Mouse (Mus musculus) lung, embryonic 14.5 days (tissue): Measurements from ENCODE around the gene Galnt6. TPM values are rescaled to one million over a fixed set of nuclear protein-coding genes. Genes with fewer than 3 reads are reported as not detected.

Experiments used
- ATAC-seq: fragments of 200-750 bp; cut with Nextera tagmentation; 2 replicates; pipeline ENCODE4 v1.8.0; 2017; ENCODE audit warnings: mild to moderate bottlenecking, moderate TSS enrichment, moderate library complexity; ENCODE audit not compliant: insufficient read depth
- DNase-seq: peaks from one replicate; pipeline ENCODE4 v3.0.0-alpha.2; 2015
- H3K27ac ChIP-seq: fragments of 300-500 bp; sonication (generic); 2 replicates; pipeline ENCODE4 v1.5.1; 2014; ENCODE audit warnings: low read depth, mild to moderate bottlenecking, moderate library complexity
- H3K27me3 ChIP-seq: fragments of 300-500 bp; sonication (generic); 2 replicates; pipeline ENCODE4 v1.6.1; 2014; ENCODE audit warnings: low read length, control low read depth; ENCODE audit not compliant: insufficient read depth
- H3K36me3 ChIP-seq: fragments of 300-500 bp; sonication (generic); 2 replicates; pipeline ENCODE4 v1.6.1; 2014; ENCODE audit warnings: control low read depth; ENCODE audit not compliant: insufficient read depth
- H3K4me1 ChIP-seq: fragments of 300-500 bp; sonication (generic); 2 replicates; pipeline ENCODE4 v1.6.1; 2014; ENCODE audit warnings: antibody characterized with exemption, control low read depth; ENCODE audit not compliant: insufficient read depth
- H3K4me2 ChIP-seq: fragments of 300-500 bp; sonication (generic); 2 replicates; pipeline ENCODE4 v1.6.1; 2014; ENCODE audit warnings: mild to moderate bottlenecking
- H3K4me3 ChIP-seq: fragments of 300-500 bp; sonication (generic); 2 replicates; pipeline ENCODE4 v1.5.1; 2014; ENCODE audit warnings: low read depth, low read length
- H3K9ac ChIP-seq: fragments of 300-500 bp; sonication (generic); 2 replicates; pipeline ENCODE4 v1.6.1; 2014
- H3K9me3 ChIP-seq: fragments of 300-500 bp; sonication (generic); 2 replicates; pipeline ENCODE4 v1.6.1; 2016; ENCODE audit warnings: low read depth, low read length, control low read depth
- CTCF ChIP-seq: IDR thresholded peaks from 2 replicates; pipeline ENCODE4 v1.5.1; 2016; ENCODE audit warnings: antibody characterized with exemption, low read depth
- WGBS: fragments of 180-500 bp; shearing (Covaris S2); extraction: QIAGEN DNeasy Blood & Tissue Kit; methylation state at CpG from one replicate; pipeline ENCODE4 v1.1.7; 2014; 5-methylcytosine and 5-hydroxymethylcytosine counted together
- polyA plus RNA-seq: library from polyadenylated mRNA; unstranded; fragments of >200 nt; fragmentation: Nextera tagmentation; extraction: Ambion mirVana; gene quantifications from 2 replicates; pipeline ENCODE4 v1.2.1, GENCODE M21; 2014

The Galnt6 gene
- polyA plus RNA-seq, 1 experiment from 2014 or later, result 0.25 TPM

- H3K36me3 ChIP-seq, result no peaks in the 10 kb centered on the region
- WGBS, result 52% methylated on average over 5 of the region's 5 CpGs
- ATAC-seq (no peak), DNase-seq (no peak)
- no peak overlapping the region for H3K27ac ChIP-seq
- H3K4me2 ChIP-seq, result no peak overlapping the region
- peaks cover 15% of the 10 kb centered on the region; the same call in 1 of the 2 replicates for H3K27me3 ChIP-seq
- no peak for TF ChIP-seq CTCF
- H3K9me3 ChIP-seq, result no peaks in the 10 kb centered on the region
- no peak overlapping the region for H3K4me3 ChIP-seq
- no peak overlapping the region for H3K9ac ChIP-seq
- H3K4me1 ChIP-seq, result no peaks in the 10 kb centered on the region; the same call in 1 of the 2 replicates
Measured at GRCm38 (mm10) chr15:100753045-100753444, 23.9 kb upstream of the Galnt6 start.

GRCm38 (mm10) chr15:100752439-100752838 is 23.3 kb upstream of the Galnt6 start:
- Histone ChIP-seq H3K27ac (no peak overlapping the region), H3K4me2 (no peak overlapping the region), H3K4me3 (no peak overlapping the region), H3K9me3 (no peaks in the 10 kb centered on the region), H3K36me3 (no peaks in the 10 kb centered on the region), H3K9ac (no peak overlapping the region), H3K27me3 (peaks cover 15% of the 10 kb centered on the region; the same call in 1 of the 2 replicates), H3K4me1 (no peaks in the 10 kb centered on the region; the same call in 1 of the 2 replicates)
- ATAC-seq, result no peak
- 74% methylated on average over 2 of the region's 2 CpGs for WGBS
- TF ChIP-seq CTCF, result no peak
- no peak for DNase-seq

- Histone ChIP-seq H3K27me3 (peaks cover 15% of the 10 kb centered on the region; the same call in 1 of the 2 replicates), H3K9ac (no peak overlapping the region), H3K9me3 (no peaks in the 10 kb centered on the region), H3K27ac (no peak overlapping the region), H3K4me3 (no peak overlapping the region), H3K4me2 (no peak overlapping the region), H3K4me1 (no peaks in the 10 kb centered on the region), H3K36me3 (no peaks in the 10 kb centered on the region)
- no peak for DNase-seq
- no peak for TF ChIP-seq CTCF
- WGBS, result 67% methylated on average over 10 of the region's 10 CpGs
- no peak for ATAC-seq
Measured at GRCm38 (mm10) chr15:100749751-100750538, 20.8 kb upstream of the Galnt6 start.

- 65% methylated on average over 3 of the region's 3 CpGs for WGBS
- H3K4me3 ChIP-seq, result no peak overlapping the region
- no peak for TF ChIP-seq CTCF
Measured at GRCm38 (mm10) chr15:100748584-100748983, 19.4 kb upstream of the Galnt6 start.

GRCm38 (mm10) chr15:100747121-100747963 is 18.2 kb upstream of the Galnt6 start:
- ATAC-seq, result peak; percentile 73
- no peak for TF ChIP-seq CTCF

More at GRCm38 (mm10) chr15:100748584-100748983, 19.4 kb upstream of the Galnt6 start:
- H3K27ac ChIP-seq, result no peak overlapping the region
- no peak overlapping the region for H3K4me2 ChIP-seq
- peaks cover 10% of the 10 kb centered on the region; the same call in 1 of the 2 replicates for H3K27me3 ChIP-seq
- no peaks in the 10 kb centered on the region for H3K9me3 ChIP-seq
- H3K9ac ChIP-seq, result no peak overlapping the region
- no peak for ATAC-seq
- no peak for DNase-seq
- H3K4me1 ChIP-seq, result no peaks in the 10 kb centered on the region
- H3K36me3 ChIP-seq, result no peaks in the 10 kb centered on the region

DNA sequence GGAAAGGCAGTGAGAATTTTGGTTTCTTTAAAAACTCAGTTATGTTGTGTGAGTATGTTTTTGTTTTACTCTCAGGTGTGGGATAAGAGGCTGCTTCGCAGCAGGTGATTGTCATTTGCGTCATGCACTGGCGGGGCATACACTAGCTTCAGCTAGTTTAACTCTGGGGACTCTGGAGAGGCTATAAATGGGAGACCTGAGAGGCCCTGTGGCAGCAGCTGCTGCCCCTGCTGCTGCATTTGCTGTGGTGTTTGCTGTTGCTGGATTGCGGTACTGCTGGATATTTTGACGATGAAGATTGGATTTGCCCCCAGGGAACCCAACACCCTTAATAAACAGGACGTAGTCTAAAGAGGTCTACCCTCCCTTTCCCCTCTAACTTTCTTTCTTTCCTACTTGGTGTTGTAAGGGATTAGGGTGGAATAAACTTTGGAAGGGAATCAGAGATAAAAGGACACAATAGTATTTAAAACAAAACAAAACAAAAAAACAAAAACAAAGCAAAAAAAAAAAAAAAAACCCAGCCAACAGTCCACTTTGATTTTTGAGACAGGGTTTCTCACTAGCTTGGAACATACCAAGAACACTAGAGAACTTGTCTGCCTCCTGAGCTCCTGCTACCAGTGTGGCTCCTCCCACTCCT is 17.4 kb upstream of the Galnt6 start:
- DNase-seq (no peak), ATAC-seq (peak; percentile 80; the same call in 1 of the 2 replicates)
- Histone ChIP-seq H3K27me3 (no peaks in the 10 kb centered on the region), H3K36me3 (no peaks in the 10 kb centered on the region), H3K4me3 (peak overlapping the region; percentile 13; the same call in 1 of the 2 replicates), H3K9ac (no peak overlapping the region; the same call in 1 of the 2 replicates), H3K4me1 (no peaks in the 10 kb centered on the region), H3K9me3 (no peaks in the 10 kb centered on the region), H3K4me2 (peak overlapping the region; percentile 55), H3K27ac (no peak overlapping the region)
- 27% methylated on average over 6 of the region's 6 CpGs for WGBS
- TF ChIP-seq CTCF, result no peak

More at GRCm38 (mm10) chr15:100747121-100747963, 18.2 kb upstream of the Galnt6 start:
- Histone ChIP-seq H3K36me3 (no peaks in the 10 kb centered on the region), H3K4me1 (no peaks in the 10 kb centered on the region), H3K9me3 (no peaks in the 10 kb centered on the region), H3K27ac (no peak overlapping the region), H3K27me3 (no peaks in the 10 kb centered on the region), H3K9ac (no peak overlapping the region), H3K4me3 (peak overlapping the region; percentile 13; the same call in 1 of the 2 replicates), H3K4me2 (peak overlapping the region; percentile 55)
- 3% methylated on average over 27 of the region's 27 CpGs for WGBS
- DNase-seq, result peak; percentile 59
